Mouse (Mus musculus) hindbrain, postnatal 0 days (tissue): ENCODE data around the gene Elf2. TPM values are rescaled to one million over a fixed set of nuclear protein-coding genes. Genes with fewer than 3 reads are reported as not detected.

Experiments
- ATAC-seq: fragments of 200-750 bp; cut with Nextera tagmentation; 2 replicates; pipeline ENCODE4 v1.8.0; 2017; ENCODE audit warnings: mild to moderate bottlenecking, moderate TSS enrichment, moderate library complexity
- DNase-seq: peaks from one replicate; pipeline ENCODE4 v3.0.0-alpha.2; 2015; ENCODE audit warnings: low spot score
- H3K27ac ChIP-seq: fragments of 300-500 bp; sonication (generic); 2 replicates; pipeline ENCODE4 v1.5.1; 2014; ENCODE audit warnings: mild to moderate bottlenecking
- H3K27me3 ChIP-seq: fragments of 300-500 bp; sonication (generic); 2 replicates; pipeline ENCODE4 v1.6.1; 2014; ENCODE audit warnings: low read length, mixed read lengths; ENCODE audit not compliant: insufficient read depth
- H3K36me3 ChIP-seq: fragments of 300-500 bp; sonication (generic); 2 replicates; pipeline ENCODE4 v1.6.1; 2014; ENCODE audit warnings: low read length, mixed read lengths; ENCODE audit not compliant: insufficient read depth
- H3K4me1 ChIP-seq: fragments of 300-500 bp; sonication (generic); 2 replicates; pipeline ENCODE4 v1.6.1; 2014; ENCODE audit warnings: antibody characterized with exemption, low read length, mixed read lengths; ENCODE audit not compliant: insufficient read depth
- H3K4me2 ChIP-seq: fragments of 300-500 bp; sonication (generic); 2 replicates; pipeline ENCODE4 v1.6.1; 2014; ENCODE audit warnings: low read depth, mild to moderate bottlenecking, low read length, moderate library complexity, mixed read lengths
- H3K4me3 ChIP-seq: fragments of 300-500 bp; sonication (generic); 2 replicates; pipeline ENCODE4 v1.5.1; 2014; ENCODE audit warnings: low read length
- H3K9ac ChIP-seq: fragments of 300-500 bp; sonication (generic); replicated peaks from 2 replicates; pipeline ENCODE4 v1.6.1; 2014; ENCODE audit warnings: mild to moderate bottlenecking, low read length, moderate library complexity, mixed read lengths
- H3K9me3 ChIP-seq: fragments of 300-500 bp; sonication (generic); 2 replicates; pipeline ENCODE4 v1.6.1; 2016; ENCODE audit warnings: low read length, mixed read lengths
- CTCF ChIP-seq: IDR thresholded peaks from 2 replicates; pipeline ENCODE4 v1.5.1; 2016; ENCODE audit warnings: antibody characterized with exemption, control low read depth, low read depth
- WGBS: fragments of 180-500 bp; shearing (Covaris S2); extraction: QIAGEN DNeasy Blood & Tissue Kit; methylation state at CpG from one replicate; pipeline ENCODE4 v1.1.7; 2014; 5-methylcytosine and 5-hydroxymethylcytosine counted together
- polyA plus RNA-seq: library from polyadenylated mRNA; unstranded; fragments of >200 nt; fragmentation: Nextera tagmentation; extraction: Ambion mirVana; gene quantifications from 2 replicates; pipeline ENCODE4 v1.2.1, GENCODE M21; 2015
- total RNA-seq: library from RNA; depleted of rRNA; stranded (reverse); fragments of >200 nt; gene quantifications from 2 replicates; pipeline ENCODE4 v1.2.3, GENCODE M21; 2014

The Elf2 gene
- total and polyA plus RNA-seq, 2 experiments from 2014 or later = 32.6 to 47.8 TPM

- no peaks in the 10 kb centered on the region for H3K36me3 ChIP-seq
- 54% methylated on average over 5 of the region's 5 CpGs for WGBS
- no peaks in the 10 kb centered on the region for H3K9me3 ChIP-seq
- peak; percentile 23 for DNase-seq
- ATAC-seq = no peak
- no peak overlapping the region for H3K4me3 ChIP-seq
- H3K4me1 ChIP-seq = no peaks in the 10 kb centered on the region
- no peak for TF ChIP-seq CTCF
- H3K9ac ChIP-seq = no peak overlapping the region
- no peaks in the 10 kb centered on the region for H3K27me3 ChIP-seq
- H3K27ac ChIP-seq = no peak overlapping the region
- H3K4me2 ChIP-seq = no peak overlapping the region
Measured at GRCm38 (mm10) chr3:51379786-51380659, 39.6 kb upstream of the Elf2 start.

- Histone ChIP-seq H3K4me3 (no peak overlapping the region), H3K27ac (no peak overlapping the region), H3K27me3 (no peaks in the 10 kb centered on the region), H3K9me3 (no peaks in the 10 kb centered on the region), H3K36me3 (no peaks in the 10 kb centered on the region), H3K9ac (no peak overlapping the region), H3K4me2 (peak overlapping the region; percentile 46), H3K4me1 (no peaks in the 10 kb centered on the region)
- no peak for DNase-seq
- TF ChIP-seq CTCF = no peak
- WGBS = 87% methylated on average over 3 of the region's 3 CpGs
- ATAC-seq = no peak
Measured at GRCm38 (mm10) chr3:51378665-51378946, 38.1 kb upstream of the Elf2 start.

- H3K4me2 ChIP-seq = peak overlapping the region; percentile 46
- no peak overlapping the region for H3K9ac ChIP-seq
- no peaks in the 10 kb centered on the region for H3K9me3 ChIP-seq
- no peaks in the 10 kb centered on the region for H3K27me3 ChIP-seq
- H3K36me3 ChIP-seq = no peaks in the 10 kb centered on the region
- TF ChIP-seq CTCF = peak; percentile 67
- ATAC-seq (no peak), DNase-seq (peak; percentile 73)
- peak overlapping the region; percentile 21 for H3K4me3 ChIP-seq
- H3K4me1 ChIP-seq = no peaks in the 10 kb centered on the region
- WGBS = 46% methylated on average over 31 of the region's 31 CpGs
- H3K27ac ChIP-seq = no peak overlapping the region
Measured at GRCm38 (mm10) chr3:51377878-51378664, 37.6 kb upstream of the Elf2 start.

GRCm38 (mm10) chr3:51375307-51376265 lies 35.1 kb upstream of the Elf2 start:
- peak; percentile 49 for DNase-seq
- WGBS = 84% methylated on average over 19 of the region's 19 CpGs
- TF ChIP-seq CTCF = peak; percentile 71

GRCm38 (mm10) chr3:51373544-51373943 lies 33.1 kb upstream of the Elf2 start:
- 78% methylated on average over 5 of the region's 5 CpGs for WGBS
- H3K9ac ChIP-seq = no peak overlapping the region
- no peaks in the 10 kb centered on the region for H3K9me3 ChIP-seq
- ATAC-seq (no peak), DNase-seq (no peak)
- no peaks in the 10 kb centered on the region for H3K27me3 ChIP-seq
- TF ChIP-seq CTCF = no peak
- no peak overlapping the region for H3K4me2 ChIP-seq
- no peaks in the 10 kb centered on the region for H3K36me3 ChIP-seq
- H3K27ac ChIP-seq = no peak overlapping the region
- H3K4me1 ChIP-seq = no peaks in the 10 kb centered on the region
- H3K4me3 ChIP-seq = no peak overlapping the region

More at GRCm38 (mm10) chr3:51375307-51376265, 35.1 kb upstream of the Elf2 start:
- H3K27me3 ChIP-seq = no peaks in the 10 kb centered on the region
- no peaks in the 10 kb centered on the region for H3K4me1 ChIP-seq
- no peaks in the 10 kb centered on the region for H3K36me3 ChIP-seq
- H3K27ac ChIP-seq = no peak overlapping the region
- ATAC-seq = no peak
- no peak overlapping the region for H3K4me3 ChIP-seq
- H3K9ac ChIP-seq = no peak overlapping the region
- no peaks in the 10 kb centered on the region for H3K9me3 ChIP-seq
- no peak overlapping the region for H3K4me2 ChIP-seq

GRCm38 (mm10) chr3:51372883-51373282 lies 32.4 kb upstream of the Elf2 start:
- no peak overlapping the region for H3K4me3 ChIP-seq
- TF ChIP-seq CTCF = no peak
- WGBS = 79% methylated on average over 5 of the region's 5 CpGs
- no peak overlapping the region for H3K27ac ChIP-seq
- H3K9ac ChIP-seq = no peak overlapping the region
- no peaks in the 10 kb centered on the region for H3K9me3 ChIP-seq
- no peaks in the 10 kb centered on the region for H3K27me3 ChIP-seq
- H3K36me3 ChIP-seq = no peaks in the 10 kb centered on the region
- H3K4me1 ChIP-seq = no peaks in the 10 kb centered on the region
- ATAC-seq (no peak), DNase-seq (no peak)
- no peak overlapping the region for H3K4me2 ChIP-seq
